Mouse (Mus musculus) cerebellum, adult 2 months (tissue): ENCODE results near the gene Dydc1.

Experiments used
- CTCF ChIP-seq: fragments of 200-500 bp; IDR thresholded peaks from 2 replicates; pipeline ENCODE4 v1.5.1; 2011; ENCODE audit warnings: low read depth, mild to moderate bottlenecking, control low read depth, low read length, moderate library complexity, borderline replicate concordance; ENCODE audit not compliant: insufficient read depth
- POLR2A ChIP-seq: fragments of 200-500 bp; IDR thresholded peaks from 2 replicates; pipeline ENCODE4 v1.6.1; 2011; ENCODE audit warnings: low read length, control low read depth, borderline replicate concordance; ENCODE audit not compliant: insufficient read depth

DNA sequence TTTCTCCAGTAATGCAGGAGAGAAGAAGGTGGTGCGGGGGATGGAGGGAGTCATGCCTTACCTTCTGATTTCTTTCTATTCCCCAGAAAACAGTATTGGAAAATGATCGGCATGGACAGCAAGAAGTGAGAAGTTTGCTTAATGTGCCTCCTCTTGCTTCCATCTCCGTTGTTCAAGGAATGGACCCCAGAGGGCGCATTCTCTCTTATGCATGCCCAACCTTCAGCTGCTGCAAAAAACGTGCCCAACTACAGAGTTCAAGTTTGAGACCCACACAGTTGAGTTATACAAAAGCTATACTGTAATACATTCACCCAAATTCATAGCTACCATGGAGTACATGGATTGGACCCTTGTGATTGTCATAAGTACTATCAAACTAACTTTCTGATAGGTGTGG is 20.2 kb upstream of the Dydc1 start:
- TF ChIP-seq CTCF: no peak
- TF ChIP-seq POLR2A: no peak
